Mouse (Mus musculus) forelimb bud, embryonic 11.5 days (tissue): ENCODE measurements around the gene Ilf3.

ENCODE experiments used
- DNase-seq: peaks from one replicate; pipeline ENCODE4 v3.0.0-alpha.2; 2012; ENCODE audit warnings: low read depth, low spot score

Gene Ilf3

DNA sequence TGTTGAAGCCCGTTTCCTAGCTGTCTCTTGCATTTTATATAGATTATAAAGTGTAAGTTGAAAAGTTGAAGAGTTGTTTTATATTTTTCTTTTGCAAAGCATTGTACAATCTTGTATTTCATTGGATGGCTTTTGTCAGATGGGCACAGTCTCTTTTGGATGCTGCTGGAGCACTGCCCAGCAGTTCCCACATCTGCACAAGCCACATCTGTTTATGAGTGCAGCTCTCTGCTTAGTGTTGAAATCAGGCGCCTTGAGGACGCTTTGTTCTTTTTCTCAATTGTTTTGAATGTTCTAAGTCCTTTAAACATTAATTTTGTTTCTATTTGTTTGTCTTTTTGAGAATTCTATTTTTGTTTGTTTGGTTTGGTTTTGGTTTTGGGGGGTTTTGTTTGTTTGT is 70.5 kb downstream of the Ilf3 start:
- no peak for DNase-seq

DNA sequence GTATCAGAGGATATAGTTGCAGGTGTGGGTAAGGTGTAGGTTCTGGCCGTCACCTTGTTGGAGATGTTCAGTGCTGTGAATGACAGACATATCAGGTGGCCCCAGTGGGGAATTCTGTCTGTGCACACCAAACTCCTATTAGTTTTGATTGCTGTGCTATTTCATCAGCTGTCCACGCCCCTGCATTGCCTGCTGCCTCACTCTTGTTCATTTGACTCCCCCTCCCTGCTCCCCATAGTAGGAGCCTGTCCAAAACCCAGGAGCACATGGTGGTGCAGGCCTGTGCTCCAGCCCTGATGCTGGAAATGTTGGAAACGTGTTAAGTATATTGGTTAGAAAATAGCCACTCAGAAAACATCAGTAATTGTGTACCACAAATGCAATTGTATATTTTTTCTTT is 71.8 kb downstream of the Ilf3 start:
- DNase-seq = no peak

GRCm38 (mm10) chr9:21439914-21440313 is 72.2 kb downstream of the Ilf3 start:
- DNase-seq = no peak

GRCm38 (mm10) chr9:21440387-21440786 is 72.7 kb downstream of the Ilf3 start:
- DNase-seq = no peak

DNA sequence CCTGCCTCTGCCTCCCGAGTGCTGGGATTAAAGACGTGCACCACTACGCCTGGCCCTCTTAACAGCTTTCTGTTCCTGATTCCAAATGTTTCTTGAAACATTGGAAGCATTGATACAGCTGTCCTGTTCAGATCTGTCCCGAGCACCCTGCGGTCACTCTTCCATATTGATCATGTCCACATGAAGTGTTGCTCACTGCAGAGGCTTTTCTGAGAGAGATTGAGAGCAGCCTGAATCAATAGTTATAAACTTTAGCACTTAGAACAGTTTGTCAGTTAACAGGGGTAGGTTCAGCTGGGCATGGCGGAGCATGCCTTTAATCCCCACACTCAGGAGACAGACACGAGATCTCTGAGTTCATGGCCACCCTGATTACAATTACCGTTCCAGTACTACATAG is 76.2 kb downstream of the Ilf3 start:
- DNase-seq = no peak

- DNase-seq = no peak
Measured at GRCm38 (mm10) chr9:21444574-21444973, 76.9 kb downstream of the Ilf3 start.

- DNase-seq = no peak
Measured at GRCm38 (mm10) chr9:21445081-21445744, 77.5 kb downstream of the Ilf3 start.

GRCm38 (mm10) chr9:21447778-21448177 is 80.1 kb downstream of the Ilf3 start:
- no peak for DNase-seq

- no peak for DNase-seq
Measured at GRCm38 (mm10) chr9:21449710-21450109, 82.0 kb downstream of the Ilf3 start.

DNA sequence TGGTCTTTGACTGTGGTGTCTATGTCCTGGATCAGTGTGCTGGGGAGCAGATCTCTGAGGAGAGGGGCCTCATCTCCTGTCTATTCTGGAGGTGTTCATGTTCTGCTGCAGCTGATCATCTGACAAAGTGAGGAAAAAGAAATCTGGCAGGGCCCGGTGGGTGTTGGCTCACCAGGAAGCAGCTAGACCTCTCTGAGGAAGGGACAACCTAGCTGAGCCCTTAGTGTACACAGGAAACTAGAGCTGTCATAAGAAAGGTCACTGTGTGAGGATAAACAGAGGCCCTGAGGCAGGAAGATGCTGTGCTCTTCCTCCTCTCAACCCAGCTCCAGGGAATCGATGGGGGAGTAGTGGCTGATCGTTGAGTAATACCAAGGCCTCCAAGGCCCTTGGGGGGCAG is 82.6 kb downstream of the Ilf3 start:
- no peak for DNase-seq

DNA sequence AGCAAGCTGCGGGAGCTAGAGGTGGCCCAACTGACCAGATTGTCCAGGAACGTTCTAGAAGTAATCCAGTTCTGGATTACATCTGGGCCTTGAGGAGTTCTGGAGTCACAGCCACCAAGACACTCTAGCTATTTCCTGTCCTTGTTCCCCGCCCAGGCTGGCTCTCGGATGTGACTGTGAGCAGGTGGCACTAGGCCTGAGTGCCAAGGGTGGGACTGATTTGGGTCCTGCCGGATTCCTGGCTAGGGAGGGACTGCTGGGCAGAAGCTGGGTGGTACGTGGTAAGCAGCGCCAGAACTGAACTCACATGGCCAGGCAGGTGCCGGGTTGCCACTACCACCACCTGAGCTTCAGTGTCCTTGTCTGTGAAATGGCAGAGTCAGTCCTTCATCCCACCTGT is 83.7 kb downstream of the Ilf3 start:
- no peak for DNase-seq

- DNase-seq = no peak
Measured at GRCm38 (mm10) chr9:21451870-21452269, 84.2 kb downstream of the Ilf3 start.

GRCm38 (mm10) chr9:21453003-21453402 is 85.3 kb downstream of the Ilf3 start:
- DNase-seq = no peak

GRCm38 (mm10) chr9:21453459-21453858 is 85.8 kb downstream of the Ilf3 start:
- no peak for DNase-seq

- DNase-seq = no peak
Measured at GRCm38 (mm10) chr9:21454556-21454955, 86.9 kb downstream of the Ilf3 start.
